Mouse (Mus musculus) limb, embryonic 12.5 days (tissue): ENCODE results near the gene Tinagl1. TPM values are rescaled to one million over a fixed set of nuclear protein-coding genes. Genes with fewer than 3 reads are reported as not detected.

Experiments
- ATAC-seq: fragments of 200-750 bp; cut with Nextera tagmentation; 2 replicates; pipeline ENCODE4 v1.8.0; 2017; ENCODE audit warnings: low read depth, moderate TSS enrichment; ENCODE audit not compliant: insufficient number of reproducible peaks, insufficient read depth, low FRiP score, low TSS enrichment
- H3K27ac ChIP-seq: fragments of 300-500 bp; sonication (generic); 2 replicates; pipeline ENCODE4 v1.5.1; 2016; ENCODE audit warnings: mild to moderate bottlenecking, moderate library complexity
- H3K27me3 ChIP-seq: fragments of 300-500 bp; sonication (generic); 2 replicates; pipeline ENCODE4 v1.6.1; 2016; ENCODE audit warnings: mild to moderate bottlenecking, moderate library complexity
- H3K36me3 ChIP-seq: fragments of 300-500 bp; sonication (generic); 2 replicates; pipeline ENCODE4 v1.6.1; 2016; ENCODE audit warnings: mild to moderate bottlenecking, moderate library complexity
- H3K4me1 ChIP-seq: fragments of 300-500 bp; sonication (generic); replicated peaks from 2 replicates; pipeline ENCODE4 v1.6.1; 2016
- H3K4me2 ChIP-seq: fragments of 300-500 bp; sonication (generic); 2 replicates; pipeline ENCODE4 v1.6.1; 2016; ENCODE audit warnings: mild to moderate bottlenecking, moderate library complexity
- H3K4me3 ChIP-seq: fragments of 300-500 bp; sonication (generic); replicated peaks from 2 replicates; pipeline ENCODE4 v1.5.1; 2016; ENCODE audit warnings: mild to moderate bottlenecking
- H3K9ac ChIP-seq: fragments of 300-500 bp; sonication (generic); replicated peaks from 2 replicates; pipeline ENCODE4 v1.6.1; 2016; ENCODE audit warnings: mild to moderate bottlenecking, moderate library complexity
- H3K9me3 ChIP-seq: fragments of 300-500 bp; sonication (generic); 2 replicates; pipeline ENCODE4 v1.6.1; 2016; ENCODE audit warnings: mild to moderate bottlenecking, moderate library complexity
- whole genome bisulfite sequencing: fragments of 180-500 bp; shearing (Covaris S2); methylation state at CpG from one replicate; pipeline ENCODE4 v1.1.7; 2016; 5-methylcytosine and 5-hydroxymethylcytosine counted together
- polyA plus RNA-seq: library from polyadenylated mRNA; unstranded; fragments of >200 nt; fragmentation: Nextera tagmentation; extraction: Ambion mirVana; gene quantifications from 2 replicates; pipeline ENCODE4 v1.2.1, GENCODE M21; 2016

The Tinagl1 gene
- polyA plus RNA-seq, 1 experiment from 2014 or later: 7.8 TPM

DNA sequence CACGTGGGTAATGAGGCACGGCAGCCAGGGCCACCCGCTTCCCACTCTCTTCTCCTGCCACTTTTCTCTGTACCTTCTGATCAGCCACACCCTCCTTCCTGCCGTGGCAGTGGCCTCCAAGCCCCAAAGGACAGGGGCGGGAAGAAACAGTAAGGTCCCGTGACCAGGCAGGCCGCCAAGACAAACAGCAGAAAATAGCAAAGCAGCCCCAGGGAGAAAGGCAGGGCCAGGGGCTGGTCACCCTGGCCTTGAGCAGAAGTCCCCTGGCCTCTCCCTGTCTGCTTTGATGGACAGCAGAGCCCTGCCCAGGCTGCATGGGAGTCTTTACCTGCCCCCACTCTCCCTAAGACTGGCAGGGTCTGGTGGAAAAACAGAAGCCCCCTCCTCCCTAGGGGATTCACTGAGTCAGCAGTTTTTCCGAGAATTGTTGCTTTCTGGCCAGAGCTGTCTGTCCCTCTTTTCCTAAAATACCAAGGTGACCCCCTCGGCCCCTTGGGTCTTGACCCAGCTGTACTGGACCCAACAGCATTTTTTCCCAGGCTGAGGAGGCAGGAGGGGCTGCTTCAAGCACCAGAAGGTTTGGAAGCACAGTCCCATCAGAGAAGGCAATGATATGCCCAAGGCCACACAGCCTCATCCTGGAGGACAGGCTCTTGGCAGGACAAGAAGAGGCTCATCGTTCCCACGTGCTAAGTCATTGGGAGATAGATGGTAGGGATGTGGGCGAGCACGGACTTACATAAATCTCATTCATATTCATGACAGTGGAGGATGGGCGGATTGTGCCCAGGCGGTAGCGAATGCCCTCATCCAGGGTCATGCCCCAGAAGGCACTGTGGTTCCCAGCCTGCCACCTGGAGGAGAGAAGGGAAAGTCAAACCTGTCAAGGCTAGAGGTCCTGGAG lies 6.4 kb downstream of the Tinagl1 start:
- H3K4me3 ChIP-seq: no peak overlapping the region
- peaks cover 53% of the 10 kb centered on the region for H3K4me1 ChIP-seq
- H3K27me3 ChIP-seq: peaks cover 17% of the 10 kb centered on the region
- H3K4me2 ChIP-seq: 0 out of 2 replicates have a peak overlapping the region, but pooled peaks have one; percentile 11
- no peaks in the 10 kb centered on the region for H3K36me3 ChIP-seq
- no peak overlapping the region for H3K9ac ChIP-seq
- H3K27ac ChIP-seq: no peak overlapping the region
- 46% methylated on average over 16 of the region's 16 CpGs for WGBS
- no peak for ATAC-seq
- H3K9me3 ChIP-seq: no peaks in the 10 kb centered on the region

DNA sequence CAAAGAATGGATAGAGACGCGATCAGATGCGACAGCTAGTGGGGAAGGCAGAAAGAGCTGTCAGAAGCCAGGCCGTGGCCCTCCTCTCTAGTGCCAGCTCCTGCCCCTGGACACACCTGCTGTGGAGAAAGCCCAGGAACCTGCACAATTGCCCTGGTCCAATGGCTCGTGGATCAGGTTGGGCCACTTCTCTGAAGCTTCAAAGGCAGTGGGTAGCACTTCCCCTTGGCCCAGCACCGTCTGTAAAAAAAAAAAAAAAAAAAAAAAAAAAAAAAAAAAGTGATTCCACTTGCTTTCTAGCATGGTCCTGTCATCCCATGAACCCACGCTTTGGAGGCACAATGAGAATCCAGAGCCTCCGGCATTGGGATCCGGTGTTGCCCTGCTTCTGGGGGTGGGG lies 7.1 kb downstream of the Tinagl1 start:
- no peak overlapping the region for H3K27ac ChIP-seq
- no peaks in the 10 kb centered on the region for H3K9me3 ChIP-seq
- H3K9ac ChIP-seq: no peak overlapping the region
- peak overlapping the region; percentile 28 for H3K4me2 ChIP-seq
- WGBS: 43% methylated on average over 9 of the region's 9 CpGs
- H3K36me3 ChIP-seq: no peaks in the 10 kb centered on the region
- peaks cover 17% of the 10 kb centered on the region for H3K27me3 ChIP-seq
- H3K4me1 ChIP-seq: peaks cover 60% of the 10 kb centered on the region
- H3K4me3 ChIP-seq: peak overlapping the region; percentile 12; the same call in 1 of the 2 replicates
- no peak for ATAC-seq

DNA sequence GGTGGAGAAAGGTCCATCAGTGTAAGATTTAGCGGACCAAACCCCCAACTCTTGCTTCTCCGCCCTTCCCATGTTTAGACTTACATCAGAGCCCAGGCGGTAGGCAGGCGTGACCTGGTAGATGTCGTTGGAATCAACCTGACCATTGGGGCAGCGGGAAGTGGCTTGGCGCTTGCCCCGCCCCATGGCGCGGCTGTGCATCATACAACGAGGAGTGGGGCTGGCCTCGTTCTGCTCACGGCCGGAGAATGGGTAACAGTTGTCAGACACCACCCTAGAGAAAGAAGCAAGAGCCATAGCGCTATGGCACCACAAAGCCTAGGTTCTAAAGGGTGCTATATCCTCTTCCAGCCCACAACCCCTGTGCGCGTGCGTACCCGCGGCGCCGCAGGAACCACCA lies 7.6 kb downstream of the Tinagl1 start:
- Histone ChIP-seq H3K36me3 (no peaks in the 10 kb centered on the region), H3K4me2 (peak overlapping the region; percentile 28), H3K4me3 (peak overlapping the region; percentile 12), H3K27ac (no peak overlapping the region), H3K9me3 (no peaks in the 10 kb centered on the region), H3K4me1 (peaks cover 57% of the 10 kb centered on the region), H3K27me3 (peaks cover 17% of the 10 kb centered on the region), H3K9ac (no peak overlapping the region)
- WGBS: 55% methylated on average over 22 of the region's 22 CpGs
- ATAC-seq: no peak

- H3K4me3 ChIP-seq: no peak overlapping the region
- no peak overlapping the region for H3K9ac ChIP-seq
- no peaks in the 10 kb centered on the region for H3K9me3 ChIP-seq
- no peak for ATAC-seq
- H3K36me3 ChIP-seq: no peaks in the 10 kb centered on the region
- WGBS: 76% methylated on average over 8 of the region's 8 CpGs
- peaks cover 20% of the 10 kb centered on the region for H3K27me3 ChIP-seq
- peak overlapping the region; percentile 10; the same call in 1 of the 2 replicates for H3K4me2 ChIP-seq
- H3K4me1 ChIP-seq: peaks cover 50% of the 10 kb centered on the region
- no peak overlapping the region for H3K27ac ChIP-seq
Observed at GRCm38 (mm10) chr4:130166592-130166991, 8.3 kb downstream of the Tinagl1 start.

- Histone ChIP-seq H3K27ac (no peak overlapping the region), H3K27me3 (peaks cover 25% of the 10 kb centered on the region), H3K9me3 (no peaks in the 10 kb centered on the region), H3K4me2 (peak overlapping the region; percentile 10; the same call in 1 of the 2 replicates), H3K36me3 (no peaks in the 10 kb centered on the region), H3K4me1 (peaks cover 45% of the 10 kb centered on the region), H3K4me3 (no peak overlapping the region), H3K9ac (0 out of 2 replicates have a peak overlapping the region, but pooled peaks have one; percentile 12)
- no peak for ATAC-seq
- WGBS: 73% methylated on average over 18 of the region's 18 CpGs
Observed at GRCm38 (mm10) chr4:130166061-130166460, 8.9 kb downstream of the Tinagl1 start.

DNA sequence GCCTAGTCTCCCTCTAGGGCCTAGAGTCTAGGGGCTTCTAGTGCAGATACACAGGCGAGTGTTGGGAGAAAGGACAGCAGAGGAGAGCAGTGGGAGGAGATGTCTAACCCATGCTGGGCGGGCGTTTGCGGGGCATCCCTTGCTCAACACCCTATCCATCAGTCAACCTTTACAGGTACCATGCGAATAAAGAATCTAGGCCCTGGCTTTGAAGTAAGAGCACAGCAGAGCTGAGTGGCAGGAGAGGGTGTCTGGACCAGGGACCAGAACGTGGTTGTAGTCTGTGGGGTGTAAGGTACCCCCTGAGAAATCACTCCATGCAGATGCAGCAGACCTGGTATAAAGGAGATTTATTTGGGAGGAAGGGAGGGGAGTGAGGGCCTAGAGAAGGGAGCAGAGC lies 10.8 kb downstream of the Tinagl1 start:
- Histone ChIP-seq H3K27me3 (peaks cover 33% of the 10 kb centered on the region), H3K4me3 (no peak overlapping the region), H3K4me2 (no peak overlapping the region), H3K4me1 (peaks cover 43% of the 10 kb centered on the region), H3K9me3 (no peaks in the 10 kb centered on the region), H3K9ac (no peak overlapping the region), H3K27ac (peak overlapping the region; percentile 50; the same call in 1 of the 2 replicates), H3K36me3 (no peaks in the 10 kb centered on the region)
- 74% methylated on average over 6 of the region's 6 CpGs for WGBS
- ATAC-seq: no peak

DNA sequence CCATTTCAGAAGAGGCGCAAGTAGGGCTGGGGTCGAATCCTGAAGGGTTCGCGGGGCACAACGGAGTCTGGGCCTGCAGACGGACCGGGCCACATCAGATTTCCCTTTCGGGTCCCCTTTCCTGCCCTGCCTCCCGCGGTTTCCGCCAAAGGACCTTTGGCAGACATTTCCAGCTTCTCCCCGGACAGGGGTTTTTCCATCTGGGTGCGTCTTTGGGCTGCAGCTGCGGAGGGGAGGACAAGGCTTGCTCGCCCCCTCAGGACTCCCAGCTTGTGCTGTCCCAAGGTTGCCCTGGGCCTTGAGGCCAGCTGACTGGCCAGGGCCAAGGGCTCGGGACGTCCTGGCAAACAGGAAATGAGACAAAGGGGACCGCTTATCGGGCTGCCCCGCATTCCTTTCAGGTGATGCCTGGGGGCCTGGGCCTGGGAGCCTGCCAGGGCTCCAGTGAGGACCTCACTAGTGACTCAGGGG lies 11.5 kb downstream of the Tinagl1 start:
- H3K27ac ChIP-seq: peak overlapping the region; percentile 50

GRCm38 (mm10) chr4:130161349-130161748 lies 13.6 kb downstream of the Tinagl1 start:
- no peak for ATAC-seq
- no peak overlapping the region for H3K9ac ChIP-seq
- H3K4me2 ChIP-seq: no peak overlapping the region
- H3K27ac ChIP-seq: no peak overlapping the region
- WGBS: 44% methylated on average over 4 of the region's 4 CpGs
- H3K36me3 ChIP-seq: no peaks in the 10 kb centered on the region
- H3K9me3 ChIP-seq: no peaks in the 10 kb centered on the region
- H3K27me3 ChIP-seq: peaks cover 33% of the 10 kb centered on the region
- no peak overlapping the region for H3K4me3 ChIP-seq
- H3K4me1 ChIP-seq: peaks cover 21% of the 10 kb centered on the region

More for the DNA sequence above, 11.5 kb downstream of the Tinagl1 start:
- whole genome bisulfite sequencing: 5% methylated on average over 20 of the region's 20 CpGs
- peaks cover 39% of the 10 kb centered on the region for H3K4me1 ChIP-seq
- H3K9me3 ChIP-seq: no peaks in the 10 kb centered on the region
- H3K9ac ChIP-seq: peak overlapping the region; percentile 35; the same call in 1 of the 2 replicates
- H3K27me3 ChIP-seq: peaks cover 33% of the 10 kb centered on the region
- H3K36me3 ChIP-seq: no peaks in the 10 kb centered on the region
- ATAC-seq: peak; percentile 40; the same call in 1 of the 2 replicates
- peak overlapping the region; percentile 52 for H3K4me2 ChIP-seq
- peak overlapping the region; percentile 2 for H3K4me3 ChIP-seq

DNA sequence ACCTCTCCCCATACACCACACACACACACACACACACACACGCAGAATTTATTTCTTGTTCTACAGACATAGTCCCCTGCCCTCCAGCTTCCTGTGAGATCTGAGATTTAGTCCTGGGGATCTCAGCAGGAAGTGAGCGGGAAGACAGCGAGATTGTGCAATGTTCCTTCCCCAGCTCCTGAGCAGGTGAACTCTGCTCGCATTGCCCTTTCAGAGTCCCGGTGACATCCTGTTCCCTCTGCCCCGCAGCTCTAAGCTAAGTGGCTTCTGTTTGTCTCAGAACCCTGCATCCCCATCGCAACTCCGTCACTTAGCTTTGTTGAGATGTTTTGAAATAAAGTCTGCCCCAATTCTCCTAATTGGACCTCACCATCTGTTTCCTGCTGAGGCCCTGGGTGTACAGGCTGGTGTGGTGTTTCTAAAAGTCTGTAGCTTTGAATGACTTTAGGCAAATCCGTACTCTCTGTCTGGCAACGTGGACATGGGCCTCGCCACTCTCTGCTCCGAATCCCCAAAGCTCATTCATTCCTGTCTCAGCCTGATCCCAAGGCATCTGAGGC lies 18.0 kb downstream of the Tinagl1 start:
- Histone ChIP-seq H3K9ac (no peak overlapping the region), H3K4me2 (no peak overlapping the region), H3K9me3 (no peaks in the 10 kb centered on the region), H3K4me3 (no peak overlapping the region), H3K27me3 (peaks cover 42% of the 10 kb centered on the region), H3K27ac (no peak overlapping the region), H3K4me1 (no peaks in the 10 kb centered on the region), H3K36me3 (no peaks in the 10 kb centered on the region)
- WGBS: 66% methylated on average over 12 of the region's 12 CpGs
- ATAC-seq: no peak

GRCm38 (mm10) chr4:130154250-130154649 lies 20.7 kb downstream of the Tinagl1 start:
- H3K4me1 ChIP-seq: no peaks in the 10 kb centered on the region
- no peak overlapping the region for H3K27ac ChIP-seq
- 65% methylated on average over 3 of the region's 3 CpGs for WGBS
- ATAC-seq: no peak
- no peak overlapping the region for H3K4me2 ChIP-seq
- H3K9me3 ChIP-seq: no peaks in the 10 kb centered on the region
- H3K4me3 ChIP-seq: no peak overlapping the region
- H3K36me3 ChIP-seq: no peaks in the 10 kb centered on the region
- H3K9ac ChIP-seq: no peak overlapping the region
- H3K27me3 ChIP-seq: peaks cover 38% of the 10 kb centered on the region

DNA sequence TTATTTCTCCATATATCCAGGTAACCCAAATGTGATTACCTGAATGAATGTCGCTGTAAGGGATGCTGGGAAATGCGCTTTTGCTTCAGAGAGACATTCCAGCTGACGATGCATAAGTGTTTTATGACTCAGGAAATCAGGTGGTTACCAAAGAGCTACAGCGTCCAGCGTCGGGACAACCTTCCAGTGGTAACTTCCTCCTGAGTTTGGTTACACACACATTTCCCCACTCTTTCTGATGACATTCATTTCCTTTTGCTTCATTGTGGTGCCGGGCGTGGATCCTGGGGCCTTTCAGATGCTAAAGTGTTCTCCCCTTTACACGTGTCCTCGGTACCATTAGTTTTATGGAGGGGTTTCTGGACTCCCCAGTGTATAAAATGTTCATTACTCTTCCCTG lies 26.5 kb downstream of the Tinagl1 start:
- Histone ChIP-seq H3K4me1 (no peaks in the 10 kb centered on the region), H3K9me3 (peaks cover 3% of the 10 kb centered on the region; the same call in 1 of the 2 replicates)
- 69% methylated on average over 10 of the region's 10 CpGs for WGBS

More for the DNA sequence above, 26.5 kb downstream of the Tinagl1 start:
- Histone ChIP-seq H3K4me2 (no peak overlapping the region), H3K9ac (no peak overlapping the region), H3K36me3 (no peaks in the 10 kb centered on the region), H3K27ac (no peak overlapping the region), H3K4me3 (no peak overlapping the region), H3K27me3 (peaks cover 40% of the 10 kb centered on the region)
- ATAC-seq: no peak
